Mouse (Mus musculus) kidney, postnatal 4 days (tissue): ENCODE measurements around the gene Zfpm1.
A peak's percentile ranks its signal among the peaks of the same experiment; 100 is the strongest.

ENCODE experiments used
- DNase-seq, 2 experiments: peaks; one replicate each; pipeline ENCODE4 v3.0.0; 2021; ENCODE audit warnings: mixed read lengths in 2 of 2

Zfpm1 gene

DNA sequence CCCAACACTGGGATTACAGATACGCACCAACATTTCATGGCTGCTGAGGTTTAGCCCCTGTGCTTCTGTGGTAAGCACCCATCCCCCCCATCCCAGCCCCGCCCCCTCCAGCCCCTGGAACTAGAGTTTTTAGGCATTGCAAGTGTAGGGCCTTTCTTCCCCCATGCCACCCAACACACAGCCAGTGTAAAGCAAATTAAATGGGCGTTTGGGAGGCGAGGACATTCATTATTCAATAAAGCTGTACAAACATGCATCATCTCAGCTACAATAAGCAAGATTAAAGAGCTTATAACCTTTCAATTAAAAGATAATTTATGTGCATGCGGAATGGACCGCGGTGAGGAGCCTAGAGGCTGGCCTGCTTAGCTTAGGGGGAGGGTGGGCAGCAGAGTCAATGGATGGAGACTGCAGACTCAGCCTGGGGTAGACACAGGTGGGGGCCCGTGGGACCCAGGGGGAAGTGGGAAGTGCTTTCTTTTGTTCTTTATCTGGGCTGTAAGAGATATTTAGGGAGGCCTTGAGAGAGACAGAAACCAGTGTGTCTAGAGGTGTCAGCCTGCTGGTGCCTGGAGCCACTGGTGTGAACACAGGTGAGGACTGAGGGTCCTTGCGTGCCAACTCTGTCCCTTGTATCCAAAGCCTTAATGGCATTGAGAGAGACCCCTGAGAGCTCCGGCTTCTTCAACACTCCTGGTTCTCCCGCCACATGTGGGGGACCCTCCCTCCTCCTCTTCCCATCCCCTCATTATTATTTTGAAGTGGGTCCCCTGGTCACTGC, 68.6 kb downstream of the Zfpm1 start:
- no peak for DNase-seq

DNA sequence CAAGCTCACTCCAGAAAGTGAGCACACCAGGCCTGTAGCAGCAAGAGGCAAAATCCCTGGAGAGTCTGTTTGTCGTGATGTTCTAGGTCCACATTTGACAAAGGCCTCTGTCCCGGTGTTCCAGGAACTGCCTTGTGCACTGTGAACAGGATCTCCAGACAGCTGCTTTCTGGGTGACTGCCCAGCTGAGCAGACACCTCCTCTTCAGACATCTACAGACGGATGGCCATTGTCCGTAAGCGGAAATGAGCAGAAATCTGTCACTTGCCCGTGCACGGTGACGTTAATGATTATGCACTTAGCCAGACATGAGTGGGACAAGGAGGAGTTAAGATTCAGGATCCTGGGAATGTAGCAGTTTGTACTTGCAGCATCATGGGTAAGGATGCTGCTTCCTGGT, 72.2 kb downstream of the Zfpm1 start:
- DNase-seq = peak; percentile 30 to 47

DNA sequence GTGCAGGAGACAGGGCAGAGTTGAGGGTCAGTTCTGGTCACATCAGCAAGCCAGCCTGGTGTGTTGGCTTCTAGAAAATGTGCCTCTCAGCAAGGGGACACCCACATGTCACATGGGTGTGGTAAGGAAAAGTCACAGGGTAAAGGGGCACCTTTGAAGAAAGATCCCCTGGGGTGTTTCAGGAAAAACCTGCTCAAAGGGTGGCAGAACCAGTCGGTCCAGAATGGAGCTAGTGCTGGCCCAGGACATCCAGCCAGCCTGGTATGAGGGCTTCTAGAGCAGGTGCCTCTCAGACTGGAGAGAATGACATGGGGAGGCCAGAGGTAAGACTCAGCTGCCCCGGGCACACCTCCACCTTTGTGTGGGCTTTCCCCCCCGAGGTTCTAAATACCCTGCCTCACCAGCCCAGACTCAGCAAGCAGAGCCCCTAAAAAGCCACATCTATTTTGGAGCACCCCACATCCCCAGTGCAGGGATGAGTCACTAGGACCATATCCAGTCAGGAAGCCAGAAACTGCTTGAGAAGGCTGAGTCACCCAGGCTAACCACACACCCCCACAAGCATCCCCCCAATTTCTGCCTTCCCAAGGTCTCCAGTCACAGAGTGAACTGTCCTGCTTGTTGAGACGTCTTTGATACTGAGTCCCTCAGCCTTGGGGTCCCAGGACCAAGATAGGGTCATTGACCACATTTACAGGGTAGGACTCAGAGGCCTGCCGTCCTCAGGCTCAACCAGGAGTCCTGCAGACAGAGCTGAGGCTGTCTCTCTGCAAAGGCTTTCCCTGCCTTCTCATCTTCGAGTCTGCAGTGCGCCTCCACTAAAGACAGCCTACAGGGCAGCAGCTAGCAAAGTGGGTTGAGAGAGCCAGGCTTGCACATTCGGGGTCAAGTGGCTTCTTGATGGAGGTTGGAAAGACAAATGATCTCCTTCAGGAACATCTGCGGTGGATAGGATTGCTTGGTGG, 74.0 kb downstream of the Zfpm1 start:
- no peak for DNase-seq

DNA sequence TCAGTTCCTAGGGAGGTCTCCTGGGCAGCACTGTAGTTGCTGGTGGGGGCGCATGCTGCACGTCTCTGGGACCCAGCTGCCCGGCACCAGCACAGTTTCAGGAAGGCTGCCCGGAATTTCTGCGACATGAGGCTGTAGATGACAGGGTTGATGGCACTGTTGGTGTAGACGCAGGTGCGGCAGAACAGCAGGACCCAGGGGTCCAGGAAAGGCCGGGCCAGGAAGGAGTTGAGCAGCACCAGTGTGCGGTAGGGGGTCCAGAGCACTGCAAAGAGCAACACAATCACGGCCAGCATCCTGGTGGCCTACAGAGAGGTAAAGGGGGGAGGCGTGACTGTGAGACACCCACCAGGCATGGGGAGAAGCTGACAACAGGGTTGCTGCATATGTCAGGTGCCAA, 75.3 kb downstream of the Zfpm1 start:
- no peak for DNase-seq

DNA sequence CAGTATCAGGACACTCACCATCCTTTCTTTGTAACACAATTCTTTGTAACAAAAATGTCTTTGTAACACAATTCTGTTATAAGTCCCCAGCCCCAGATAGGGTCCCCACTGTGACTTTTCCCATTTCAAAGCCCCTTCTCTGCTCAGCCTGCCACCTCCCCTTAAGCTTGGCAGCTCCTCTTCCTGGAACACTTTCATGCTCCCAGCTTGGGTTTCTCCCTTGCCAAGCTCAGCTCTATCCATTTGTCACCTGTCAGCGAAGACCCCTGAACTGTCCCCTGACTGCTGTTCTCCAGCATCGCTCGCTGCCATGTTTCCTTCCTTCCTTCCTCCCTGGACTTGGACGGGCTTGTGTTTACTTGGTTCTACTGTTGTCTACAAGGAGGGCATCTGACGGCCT, 75.7 kb downstream of the Zfpm1 start:
- no peak for DNase-seq

DNA sequence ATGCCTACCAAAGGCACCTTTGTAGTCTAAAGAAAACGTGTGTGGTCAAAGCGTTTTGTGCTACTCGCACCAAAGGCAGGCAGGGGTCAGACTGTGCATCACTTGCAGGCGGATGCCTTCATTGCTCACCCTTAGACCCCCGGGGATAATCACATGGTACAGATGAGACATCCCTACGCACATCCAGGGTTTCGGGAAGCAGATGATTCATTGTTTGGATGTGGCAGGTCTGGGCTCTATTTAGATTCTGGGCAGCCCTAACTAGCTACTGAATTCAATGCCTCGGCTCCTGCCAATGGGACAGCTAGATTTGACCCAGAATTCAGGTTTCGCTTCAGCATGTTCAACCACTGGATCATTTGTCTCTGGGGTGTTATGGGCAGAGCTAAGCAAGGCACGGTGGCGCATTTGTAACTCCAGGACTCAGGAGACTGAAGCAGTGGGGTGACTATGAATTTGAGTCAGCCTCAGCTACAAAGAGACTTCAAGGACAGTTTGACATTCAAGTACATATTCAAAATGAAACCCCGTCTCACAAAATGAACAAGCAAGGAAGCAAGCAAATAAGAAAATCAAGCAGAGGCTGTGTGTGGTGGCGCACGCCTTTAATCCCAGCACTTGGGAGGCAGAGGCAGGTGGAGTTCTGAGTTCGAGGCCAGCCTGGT, 77.3 kb downstream of the Zfpm1 start:
- no peak for DNase-seq

DNA sequence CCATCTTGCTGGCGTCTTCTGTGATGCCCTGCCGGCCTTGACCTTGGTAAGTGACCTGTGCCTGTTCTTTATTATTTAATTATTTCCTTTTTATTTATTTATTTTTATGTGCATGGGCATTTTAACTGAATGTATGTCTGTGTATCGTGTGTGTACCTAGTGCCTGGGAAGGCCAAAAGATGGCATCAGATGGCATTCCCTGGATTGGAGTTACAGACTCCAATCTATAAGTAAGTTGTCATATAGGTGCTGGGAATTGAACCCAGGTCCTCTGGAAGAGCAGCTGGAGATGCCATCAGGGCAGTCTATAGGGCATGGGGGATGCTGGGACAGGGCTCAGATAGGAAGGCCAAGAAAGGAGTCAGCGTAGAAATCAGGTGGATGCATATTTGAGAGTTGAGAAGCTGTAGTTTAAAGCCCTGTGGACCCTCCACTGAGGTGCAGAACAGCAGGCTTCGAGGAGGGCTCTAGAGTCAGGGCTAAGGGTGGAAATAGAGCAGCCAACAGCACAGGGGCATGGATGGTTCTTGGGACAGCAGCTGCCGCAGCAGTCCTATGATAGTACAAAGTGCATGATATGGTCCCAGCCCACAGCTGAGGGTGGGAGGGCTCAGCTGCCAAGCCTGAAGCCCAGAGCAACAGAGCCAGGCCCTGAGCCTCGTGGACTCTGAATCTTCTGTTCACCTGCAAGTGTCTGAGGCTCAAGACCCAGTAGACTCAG, 78.9 kb downstream of the Zfpm1 start, which contains the start of gene Trhr2:
Gene Trhr2, minus strand, starts transcription at position 51 of the 721 bp plus-strand sequence.
- no peak for DNase-seq

DNA sequence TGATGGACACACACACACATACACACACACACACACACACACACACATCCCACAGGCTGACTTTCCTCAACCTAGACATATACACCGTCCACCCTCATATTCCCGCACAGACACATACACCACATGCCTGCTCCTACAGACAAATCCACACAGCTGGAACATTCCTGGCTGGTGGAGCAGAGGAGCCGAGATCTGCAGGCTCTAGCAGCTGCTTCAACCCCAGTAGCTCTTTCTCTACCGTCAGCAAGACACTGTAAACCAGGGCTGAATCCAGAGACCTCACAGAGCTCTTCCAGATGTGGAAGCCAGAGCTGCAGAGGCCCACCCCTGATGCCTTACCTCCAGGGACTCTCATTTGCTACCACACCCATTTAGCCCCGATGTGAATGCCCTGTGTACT, 80.3 kb downstream of the Zfpm1 start:
- no peak for DNase-seq

DNA sequence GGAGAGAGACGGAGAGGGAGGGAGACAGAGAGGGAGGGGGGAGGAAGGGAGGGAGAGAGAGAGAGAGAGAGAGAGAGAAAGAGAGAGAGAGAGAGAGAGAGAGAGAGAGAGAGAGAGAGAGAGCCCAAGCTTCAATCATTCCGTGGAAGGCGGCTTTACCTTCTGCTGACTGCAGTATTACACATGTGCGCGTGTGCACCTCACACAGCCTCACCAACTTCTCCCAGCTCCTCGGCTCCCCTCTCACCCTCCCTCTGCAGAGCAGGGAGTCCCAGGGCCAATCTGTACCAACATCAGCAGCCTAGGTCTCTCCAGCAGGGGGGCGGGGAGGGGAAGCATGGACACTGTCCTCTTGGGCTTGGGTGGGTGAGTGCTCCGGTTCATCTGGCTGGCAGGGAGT, 81.0 kb downstream of the Zfpm1 start:
- no peak for DNase-seq

DNA sequence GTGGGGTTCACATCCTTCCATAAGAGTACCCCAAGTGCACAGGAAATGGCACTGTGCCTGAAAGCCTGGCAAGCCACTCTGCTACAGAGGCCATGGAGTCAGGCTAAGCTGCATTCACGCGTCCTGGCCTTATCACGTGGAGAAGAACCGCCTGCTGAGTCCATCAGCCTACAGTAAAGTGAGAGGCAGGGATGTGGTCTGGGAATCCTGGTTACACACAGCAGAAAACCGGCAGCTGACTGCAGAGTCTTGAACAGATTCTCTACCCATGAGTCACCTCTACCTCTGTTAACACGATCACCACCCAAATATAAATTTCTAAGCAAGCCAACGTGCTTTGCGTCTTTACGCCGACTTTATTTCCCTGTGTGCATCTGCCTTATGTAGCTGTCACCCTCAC, 86.6 kb downstream of the Zfpm1 start:
- no peak for DNase-seq

DNA sequence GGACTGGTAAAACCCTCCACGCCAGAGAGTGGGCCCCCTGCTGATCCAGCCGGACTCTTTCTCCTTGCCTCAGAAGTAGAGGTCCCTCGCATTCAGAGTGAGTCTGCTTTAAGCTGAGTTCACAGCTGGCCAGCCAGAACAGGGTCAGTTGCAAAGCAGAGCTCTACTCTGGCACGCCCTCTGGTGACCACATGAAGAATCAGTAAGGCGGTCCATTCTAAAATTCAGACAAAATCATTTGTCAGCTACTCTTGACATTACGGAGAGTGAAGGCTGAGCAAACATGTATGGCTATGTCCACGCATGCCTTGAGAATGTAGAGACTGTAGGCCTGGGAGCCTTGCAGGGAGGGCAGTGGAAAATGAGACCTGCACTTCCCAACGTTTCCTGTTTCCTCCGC, 87.7 kb downstream of the Zfpm1 start:
- DNase-seq = peak; percentile 88 to 91

DNA sequence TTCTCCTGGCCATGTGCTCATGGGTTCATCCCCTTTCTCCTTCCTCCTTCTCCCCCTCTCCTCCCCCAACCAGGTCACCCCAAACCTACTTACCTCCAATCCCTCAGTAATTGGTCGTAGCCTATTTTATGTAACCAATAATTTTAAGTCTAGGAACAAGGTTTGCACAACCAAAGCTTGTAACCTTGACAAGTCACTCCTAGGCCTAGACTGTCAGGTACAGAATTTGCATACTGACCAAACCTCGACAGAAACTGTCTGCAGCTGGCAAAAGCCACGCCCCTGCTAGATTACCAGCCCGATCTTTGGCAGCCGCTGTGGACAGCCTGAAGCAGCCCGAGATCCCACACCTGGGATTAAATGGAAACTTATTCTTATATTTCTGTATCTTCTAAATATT, 89.8 kb downstream of the Zfpm1 start:
- DNase-seq = no peak

DNA sequence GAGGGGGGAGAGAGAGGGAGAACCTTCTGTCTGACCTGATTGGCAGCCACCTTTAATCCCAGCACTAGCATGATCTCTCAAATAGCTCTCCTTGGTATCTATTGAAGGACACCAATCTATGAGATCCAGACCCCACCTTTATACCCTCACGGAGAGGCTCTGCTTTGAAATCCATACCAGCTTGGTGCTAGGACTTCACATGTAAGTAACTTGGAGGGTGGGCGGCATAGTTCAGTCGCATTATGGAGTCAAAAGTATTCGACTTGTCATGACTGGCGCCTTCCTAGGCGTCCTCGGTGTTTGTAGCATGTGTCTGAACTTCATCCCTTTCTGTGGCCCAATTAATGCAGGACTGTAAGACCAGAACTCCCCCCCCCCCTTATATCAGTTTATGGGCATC, 93.4 kb downstream of the Zfpm1 start:
- DNase-seq = no peak

DNA sequence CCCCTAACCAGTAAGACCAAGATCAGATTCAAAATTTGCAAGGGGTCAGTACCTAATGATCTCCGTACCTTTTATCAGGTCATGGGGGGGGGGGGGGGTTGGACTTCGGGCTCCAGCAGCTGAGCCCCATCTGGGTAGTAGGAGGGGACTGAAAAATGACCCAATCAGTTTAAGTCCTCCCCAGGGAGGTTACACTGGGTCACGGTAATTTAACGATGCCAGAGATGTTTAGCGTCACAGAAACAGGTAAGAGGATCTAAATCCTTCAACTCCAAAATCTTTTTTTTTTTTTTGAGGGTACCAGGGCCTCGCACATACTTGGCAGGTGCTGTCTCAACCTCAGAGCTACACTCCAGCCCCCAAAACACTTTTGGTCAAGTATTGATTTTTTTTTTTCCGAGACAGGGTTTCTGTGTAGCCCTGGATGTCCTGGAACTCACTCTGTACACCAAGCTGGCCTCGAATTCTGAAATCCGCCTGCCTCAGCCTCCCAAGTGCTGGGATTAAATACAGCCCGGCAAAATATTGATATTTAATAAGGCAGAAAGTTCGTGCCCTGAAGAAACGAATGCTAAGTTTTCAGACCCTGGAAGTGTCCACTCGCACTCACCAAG, 93.9 kb downstream of the Zfpm1 start:
- no peak for DNase-seq

DNA sequence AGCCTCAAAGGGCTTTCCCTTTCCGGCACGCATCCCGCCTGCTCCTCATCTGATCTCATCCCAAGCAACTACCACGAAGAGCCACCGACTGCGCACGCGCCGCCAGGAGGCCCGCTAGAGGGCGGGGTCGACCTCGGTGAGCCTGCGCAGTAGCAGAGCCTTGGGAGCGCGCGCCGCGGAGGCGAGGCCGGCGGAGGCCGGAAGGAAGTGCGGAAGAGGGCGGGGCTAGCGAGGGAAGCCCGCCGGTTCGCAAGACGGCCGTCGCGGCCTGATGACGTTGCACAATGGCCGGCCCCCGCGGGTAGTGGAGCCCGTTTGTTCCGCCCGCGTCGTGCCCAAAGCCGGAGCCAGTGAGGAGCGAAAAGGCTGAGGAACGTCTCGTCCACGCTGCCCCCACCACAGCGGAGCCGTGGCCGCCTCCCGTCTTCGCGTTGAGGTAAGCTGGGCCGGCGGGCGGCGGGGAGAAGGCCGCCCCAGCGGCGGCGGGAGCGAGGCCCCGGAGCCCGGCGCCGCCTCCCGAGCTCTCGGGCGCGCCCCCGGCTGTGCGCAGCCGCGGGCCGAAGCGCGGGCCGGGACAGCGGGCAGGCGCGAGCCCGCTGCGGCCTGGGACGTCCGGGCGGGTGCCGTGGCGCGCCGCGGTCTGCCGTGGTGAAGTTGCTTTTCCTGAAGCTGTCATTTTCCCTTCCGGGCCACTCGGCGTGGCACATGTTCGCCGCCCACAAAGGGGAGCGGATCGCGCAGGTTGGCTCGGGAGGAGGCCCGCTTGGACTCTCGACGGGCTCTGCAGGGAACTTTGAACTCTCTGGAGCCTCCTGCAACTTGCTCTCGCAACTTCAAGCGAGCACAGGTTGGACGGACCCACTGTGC, 94.7 kb downstream of the Zfpm1 start, which contains the start of gene Zc3h18:
Gene Zc3h18, plus strand, starts transcription at position 245 of the 867 bp plus-strand sequence.
- DNase-seq = peak; percentile 100

DNA sequence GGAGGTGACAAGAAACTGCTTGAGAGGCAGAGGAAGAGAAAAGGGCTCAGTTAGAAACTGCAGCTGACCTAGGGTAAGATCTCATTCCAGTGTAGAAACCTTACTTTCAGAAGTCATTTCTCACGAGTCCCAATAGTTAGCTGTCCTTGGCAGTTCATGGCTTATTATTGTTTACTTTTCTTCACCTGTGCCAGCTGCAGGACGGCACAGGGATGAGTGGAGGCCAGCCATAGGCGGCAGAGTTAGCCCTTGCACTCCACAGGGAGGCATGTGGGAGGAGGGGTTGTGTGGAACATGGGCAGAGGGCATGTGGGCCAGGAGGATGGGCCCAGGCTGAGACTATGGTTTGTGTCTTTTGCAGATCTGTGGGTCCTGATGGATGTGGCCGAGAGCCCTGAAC, 101.1 kb downstream of the Zfpm1 start:
- DNase-seq = no peak
